Mouse (Mus musculus): Measurements from ENCODE around the gene Mdm2. TPM values are rescaled to one million over a fixed set of nuclear protein-coding genes. Genes with fewer than 3 reads are reported as not detected.

Gene Mdm2
- polyA plus RNA-seq, 1 experiment from 2014 or later, result 63.5 TPM

DNA sequence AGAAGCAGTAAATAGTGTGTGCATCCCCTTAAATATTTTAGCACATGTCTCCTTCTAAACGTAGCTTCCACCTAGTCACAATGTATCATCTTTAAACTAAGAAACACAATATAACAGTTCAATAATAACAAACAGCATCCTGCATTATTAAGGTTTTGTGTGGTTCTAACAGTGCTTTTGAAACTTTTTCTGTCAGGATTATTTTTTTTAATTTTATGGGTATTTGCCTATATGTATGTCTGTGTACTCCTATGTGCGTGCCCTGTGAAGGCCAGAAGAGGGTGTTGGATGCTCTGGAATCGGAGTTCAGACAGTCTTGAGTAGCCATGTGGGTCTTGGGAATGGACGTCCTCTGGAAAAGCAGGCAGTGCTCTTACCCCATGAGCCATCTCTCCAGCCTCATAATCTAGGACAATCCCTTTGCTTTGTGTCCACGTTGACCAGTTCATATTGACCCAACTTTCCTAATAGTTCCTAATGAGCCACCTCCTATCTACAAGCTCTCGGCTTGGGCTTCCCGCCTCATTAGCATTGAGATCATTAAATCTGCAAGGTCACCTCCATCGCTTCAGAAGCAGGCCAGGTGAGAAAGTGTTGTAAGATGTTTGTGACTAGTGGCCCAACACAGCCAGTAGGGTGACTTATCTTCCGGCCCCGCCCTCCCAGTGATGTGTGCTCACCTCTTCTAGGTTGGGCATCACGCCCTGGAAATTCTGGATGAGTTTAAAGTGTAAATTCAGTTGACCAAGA is 61.1 kb downstream of the Mdm2 start:
- no peak for ATAC-seq (replicated peaks)
- Histone ChIP-seq H3K4me2 (replicated peaks) (no peak overlapping the region), H3K27me3 (no peaks in the 10 kb centered on the region), H3K27ac (replicated peaks) (no peak overlapping the region), H3K4me1 (peaks cover 14% of the 10 kb centered on the region), H3K4me3 (no peak overlapping the region), H3K36me3 (no peaks in the 10 kb centered on the region), H3K9me3 (no peaks in the 10 kb centered on the region), H3K9ac (replicated peaks) (no peak overlapping the region)
- WGBS, result 93% methylated on average over 11 of the region's 11 CpGs

DNA sequence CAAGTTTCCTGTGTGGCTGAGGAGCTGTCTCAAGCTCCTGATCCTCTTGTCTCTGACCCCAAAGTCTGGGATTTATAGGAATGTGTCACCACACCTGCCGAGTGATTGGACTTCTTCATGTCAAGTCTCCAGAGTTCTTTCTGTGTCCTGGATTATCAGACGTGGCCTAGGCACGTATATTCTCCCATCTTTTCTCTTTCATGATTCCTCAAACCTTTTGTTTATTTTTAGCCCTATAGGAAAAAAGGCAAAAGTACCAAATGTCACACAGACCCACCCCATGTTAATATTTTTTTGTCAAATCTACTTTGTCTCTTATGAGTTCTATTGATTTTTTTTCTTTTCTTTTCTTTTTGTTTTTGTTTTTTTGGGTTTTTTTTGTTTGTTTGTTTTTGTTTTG is 61.9 kb downstream of the Mdm2 start:
- 89% methylated on average over 3 of the region's 3 CpGs for WGBS
- Histone ChIP-seq H3K4me3 (no peak overlapping the region), H3K9me3 (no peaks in the 10 kb centered on the region), H3K4me2 (replicated peaks) (no peak overlapping the region), H3K4me1 (peaks cover 14% of the 10 kb centered on the region), H3K27me3 (no peaks in the 10 kb centered on the region), H3K9ac (replicated peaks) (no peak overlapping the region), H3K27ac (replicated peaks) (no peak overlapping the region), H3K36me3 (no peaks in the 10 kb centered on the region)
- no peak for ATAC-seq (replicated peaks)

DNA sequence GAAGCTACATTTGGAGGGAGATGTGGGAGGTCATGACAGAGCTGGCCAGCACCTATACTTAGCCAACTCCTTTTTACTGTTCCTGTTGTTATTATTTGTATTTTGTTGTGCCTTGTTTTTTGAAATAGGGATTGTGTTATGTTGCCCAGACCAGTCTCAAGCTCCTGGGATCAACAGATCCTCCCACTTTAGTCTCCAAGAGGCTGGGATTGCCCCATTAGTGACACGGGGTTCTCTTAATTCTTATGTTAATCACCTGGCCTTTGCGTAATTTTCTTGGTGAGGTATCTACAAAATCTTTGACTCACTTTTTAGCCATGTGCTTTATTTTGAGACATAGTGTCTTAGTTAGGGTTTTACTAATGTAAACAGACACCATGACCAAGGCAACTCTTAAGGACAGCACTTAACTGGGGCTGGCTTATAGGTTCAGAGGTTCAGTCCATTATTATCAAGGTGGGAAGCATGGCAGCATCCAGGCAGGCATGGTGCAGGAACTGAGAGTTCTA is 62.5 kb downstream of the Mdm2 start:
- no peak overlapping the region for H3K4me3 ChIP-seq
- H3K9me3 ChIP-seq, result no peaks in the 10 kb centered on the region
- H3K4me2 ChIP-seq (replicated peaks), result no peak overlapping the region
- no peak overlapping the region for H3K9ac ChIP-seq (replicated peaks)
- no peaks in the 10 kb centered on the region for H3K27me3 ChIP-seq
- H3K27ac ChIP-seq (replicated peaks), result no peak overlapping the region
- H3K36me3 ChIP-seq, result no peaks in the 10 kb centered on the region
- H3K4me1 ChIP-seq, result peaks cover 14% of the 10 kb centered on the region
- WGBS, result 61% methylated on average over 2 of the region's 2 CpGs
- no peak for ATAC-seq (replicated peaks)

DNA sequence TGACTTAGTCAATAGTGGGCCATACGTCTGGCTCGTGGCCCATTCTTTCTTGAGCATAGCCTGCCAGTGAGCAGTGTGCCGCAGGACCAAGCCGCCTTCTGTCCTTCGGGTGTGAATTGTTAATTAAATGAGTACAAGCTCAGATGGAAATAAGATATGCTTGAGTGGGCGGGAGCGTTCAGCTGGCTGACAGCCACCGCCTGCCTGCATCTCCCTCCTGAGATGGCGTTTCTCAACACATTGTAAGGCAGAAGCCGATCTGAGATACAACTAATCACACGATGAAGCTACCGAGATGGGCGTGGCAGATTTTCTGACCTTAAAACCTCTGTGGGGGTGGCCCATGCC is 63.4 kb downstream of the Mdm2 start:
- Histone ChIP-seq H3K36me3 (no peaks in the 10 kb centered on the region), H3K4me2 (replicated peaks) (peak overlapping the region; percentile 21; the same call in 1 of the 2 replicates), H3K9me3 (no peaks in the 10 kb centered on the region), H3K4me3 (no peak overlapping the region), H3K27ac (replicated peaks) (no peak overlapping the region; the same call in none of the 2 replicates), H3K9ac (replicated peaks) (no peak overlapping the region), H3K27me3 (no peaks in the 10 kb centered on the region), H3K4me1 (peaks cover 14% of the 10 kb centered on the region)
- WGBS, result 18% methylated on average over 13 of the region's 13 CpGs
- peak; percentile 91 for ATAC-seq (replicated peaks)

DNA sequence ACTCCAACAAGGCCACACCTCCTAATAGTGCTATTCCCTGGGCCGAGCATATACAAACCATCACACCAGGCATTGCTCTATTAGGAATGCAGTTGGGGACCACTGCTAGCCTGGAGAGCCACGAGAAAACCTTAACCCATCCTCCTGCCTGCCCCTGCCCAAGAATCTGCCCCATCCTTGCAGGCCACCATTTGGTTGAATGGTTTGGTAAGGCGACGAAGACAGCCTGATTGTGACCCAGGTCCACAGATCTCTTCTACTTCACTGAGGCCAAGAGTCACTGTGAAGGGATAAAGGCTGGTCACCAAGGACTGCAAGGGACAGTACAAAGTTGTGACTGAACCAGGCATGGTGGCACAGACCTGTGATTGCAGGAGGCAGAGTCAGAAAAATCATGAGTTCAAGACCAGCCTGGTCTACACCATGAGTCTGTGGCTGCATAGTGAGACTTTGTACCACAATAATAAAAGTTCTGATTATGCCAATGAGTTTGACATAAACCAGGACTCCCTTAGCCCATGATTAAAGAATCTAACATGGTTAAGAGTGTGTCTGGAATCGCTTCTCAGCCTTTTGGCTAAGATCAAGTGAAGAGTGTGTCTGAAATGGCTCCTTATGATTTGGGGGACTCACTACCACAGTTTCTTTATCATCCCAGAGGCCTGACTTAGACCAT is 63.9 kb downstream of the Mdm2 start:
- H3K9me3 ChIP-seq, result no peaks in the 10 kb centered on the region
- ATAC-seq (replicated peaks), result no peak; the same call in 1 of the 2 replicates
- H3K27ac ChIP-seq (replicated peaks), result no peak overlapping the region; the same call in 1 of the 2 replicates
- no peaks in the 10 kb centered on the region for H3K27me3 ChIP-seq
- WGBS, result 86% methylated on average over 5 of the region's 5 CpGs
- H3K4me1 ChIP-seq, result peaks cover 14% of the 10 kb centered on the region
- no peaks in the 10 kb centered on the region for H3K36me3 ChIP-seq
- H3K9ac ChIP-seq (replicated peaks), result no peak overlapping the region
- no peak overlapping the region for H3K4me2 ChIP-seq (replicated peaks)
- no peak overlapping the region for H3K4me3 ChIP-seq

DNA sequence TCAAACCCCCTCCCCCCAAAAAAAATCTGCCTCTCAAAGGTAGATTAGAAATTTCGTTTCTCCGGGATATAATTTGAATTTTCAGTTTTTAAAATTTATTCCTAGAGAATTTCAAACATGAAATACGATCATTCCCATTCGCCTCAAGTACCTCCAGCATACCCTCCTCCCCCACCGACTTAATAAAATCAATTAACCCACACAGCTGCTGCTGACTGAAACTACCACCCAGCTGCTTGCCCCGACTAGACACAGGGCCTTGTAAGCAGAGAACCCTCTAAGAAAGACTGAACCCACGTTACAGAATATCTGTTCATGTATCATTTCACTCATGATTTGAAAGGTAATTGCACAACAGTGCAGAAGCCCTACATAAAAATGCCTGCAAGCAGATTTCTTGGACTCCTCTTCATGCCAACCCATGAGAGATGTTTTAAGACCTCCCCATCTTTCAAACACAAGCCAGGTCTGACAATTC is 65.0 kb downstream of the Mdm2 start:
- 78% methylated on average over 7 of the region's 7 CpGs for WGBS
- H3K36me3 ChIP-seq, result no peaks in the 10 kb centered on the region
- no peaks in the 10 kb centered on the region for H3K27me3 ChIP-seq
- no peak for ATAC-seq (replicated peaks)
- no peak overlapping the region for H3K27ac ChIP-seq (replicated peaks)
- H3K4me1 ChIP-seq, result peaks cover 14% of the 10 kb centered on the region
- no peaks in the 10 kb centered on the region for H3K9me3 ChIP-seq
- no peak overlapping the region for H3K4me3 ChIP-seq
- no peak overlapping the region for H3K4me2 ChIP-seq (replicated peaks)
- no peak overlapping the region for H3K9ac ChIP-seq (replicated peaks)

DNA sequence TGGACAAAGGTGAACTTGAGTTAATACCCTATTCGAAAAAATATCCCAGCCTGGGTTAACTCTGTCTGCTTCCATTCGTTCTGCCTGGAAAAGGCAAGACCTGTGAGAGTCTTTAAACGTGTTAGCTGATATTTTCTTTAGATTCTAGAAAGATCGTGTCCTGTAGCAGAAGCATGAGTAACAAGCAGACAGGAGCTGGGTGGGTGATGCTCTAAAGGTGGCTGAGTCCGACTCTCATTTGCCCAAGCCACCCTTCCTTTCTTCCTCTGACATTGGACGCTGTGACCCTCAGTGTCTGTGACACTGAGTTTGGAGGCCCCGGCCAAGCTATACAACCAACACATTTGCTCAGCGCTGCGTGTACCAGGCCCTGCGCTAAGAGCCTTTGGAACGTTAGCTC is 65.7 kb downstream of the Mdm2 start:
- H3K4me1 ChIP-seq, result peaks cover 14% of the 10 kb centered on the region
- WGBS, result 90% methylated on average over 11 of the region's 11 CpGs
- H3K27ac ChIP-seq (replicated peaks), result no peak overlapping the region
- no peaks in the 10 kb centered on the region for H3K36me3 ChIP-seq
- no peaks in the 10 kb centered on the region for H3K9me3 ChIP-seq
- H3K27me3 ChIP-seq, result no peaks in the 10 kb centered on the region
- H3K9ac ChIP-seq (replicated peaks), result no peak overlapping the region
- no peak for ATAC-seq (replicated peaks)
- no peak overlapping the region for H3K4me3 ChIP-seq
- no peak overlapping the region for H3K4me2 ChIP-seq (replicated peaks)

DNA sequence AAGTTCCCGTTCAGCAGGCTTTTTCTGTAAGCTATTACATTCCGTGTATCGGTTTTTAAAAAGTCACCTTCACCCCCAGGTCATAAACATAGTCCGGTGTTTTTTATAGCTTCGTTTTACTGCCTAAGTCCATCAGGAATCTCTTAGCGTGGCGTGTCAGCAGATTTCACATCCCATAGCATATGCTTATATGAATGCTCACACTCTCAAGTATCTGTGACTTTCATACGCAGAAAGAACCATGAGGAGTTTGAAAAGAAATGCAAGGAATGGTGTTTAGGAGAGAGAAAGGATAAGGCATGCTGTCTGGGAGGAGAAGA is 66.2 kb downstream of the Mdm2 start:
- Histone ChIP-seq H3K4me2 (replicated peaks) (no peak overlapping the region), H3K9me3 (no peaks in the 10 kb centered on the region), H3K36me3 (no peaks in the 10 kb centered on the region), H3K27ac (replicated peaks) (no peak overlapping the region), H3K4me3 (no peak overlapping the region), H3K9ac (replicated peaks) (no peak overlapping the region), H3K4me1 (peaks cover 14% of the 10 kb centered on the region), H3K27me3 (no peaks in the 10 kb centered on the region)
- 92% methylated on average over 8 of the region's 8 CpGs for WGBS
- no peak for ATAC-seq (replicated peaks)

DNA sequence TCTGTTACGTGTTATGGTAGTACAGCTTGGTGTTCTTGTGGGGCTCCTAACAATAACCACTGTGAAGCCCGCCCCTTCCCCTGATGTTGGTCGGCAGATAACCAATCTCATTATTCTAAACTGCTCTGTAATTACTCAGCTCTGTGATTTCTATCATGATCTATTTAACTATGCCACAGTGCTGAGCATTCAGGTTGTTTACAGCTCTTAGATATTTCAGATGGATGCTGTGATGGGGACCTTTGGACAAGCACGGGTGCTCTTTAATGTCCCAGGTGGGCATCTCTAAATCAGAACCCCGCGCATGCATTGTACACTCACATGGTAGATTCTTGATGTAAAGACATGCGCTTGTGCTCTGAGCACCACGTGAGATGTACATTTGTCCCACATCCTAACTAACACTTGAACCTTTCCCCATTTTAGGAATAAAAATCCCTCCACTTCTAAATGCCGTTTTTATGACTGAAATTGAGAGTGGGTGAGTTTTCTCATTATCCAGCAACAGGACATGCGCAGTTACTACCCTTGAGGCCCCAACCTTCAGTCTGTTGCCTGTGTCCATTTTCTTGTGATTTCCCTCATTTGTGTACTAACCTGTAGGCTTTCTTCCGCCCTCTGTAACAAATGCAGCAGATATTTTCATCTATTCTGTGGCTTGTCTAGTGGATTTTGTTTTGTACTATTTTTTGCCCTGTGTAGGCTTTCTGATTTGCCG is 66.7 kb downstream of the Mdm2 start:
- no peak for ATAC-seq (replicated peaks)
- H3K4me3 ChIP-seq, result no peak overlapping the region
- H3K27me3 ChIP-seq, result no peaks in the 10 kb centered on the region
- no peak overlapping the region for H3K4me2 ChIP-seq (replicated peaks)
- H3K36me3 ChIP-seq, result no peaks in the 10 kb centered on the region
- no peaks in the 10 kb centered on the region for H3K9me3 ChIP-seq
- H3K27ac ChIP-seq (replicated peaks), result no peak overlapping the region
- 90% methylated on average over 12 of the region's 12 CpGs for WGBS
- no peak overlapping the region for H3K9ac ChIP-seq (replicated peaks)
- H3K4me1 ChIP-seq, result peaks cover 14% of the 10 kb centered on the region

DNA sequence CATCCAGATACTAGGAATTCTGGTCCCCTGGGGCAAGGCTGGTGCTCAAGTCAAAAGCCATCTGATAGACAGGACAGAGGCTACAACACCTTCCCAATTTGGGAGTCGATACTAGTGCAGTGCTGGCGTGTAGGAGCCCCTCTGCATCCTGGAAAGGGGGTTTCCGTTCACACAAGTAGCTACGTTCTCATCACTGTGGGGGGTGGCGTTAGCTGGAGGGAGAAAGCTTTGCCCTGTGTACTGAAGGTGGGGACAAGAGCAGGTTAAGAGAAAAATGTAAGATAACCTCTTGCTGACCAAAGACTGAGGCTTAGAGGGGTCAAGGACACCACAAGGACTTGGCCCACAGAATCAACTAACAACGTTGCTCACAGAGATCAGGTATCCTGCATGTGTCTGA is 67.3 kb downstream of the Mdm2 start:
- Histone ChIP-seq H3K27me3 (no peaks in the 10 kb centered on the region), H3K4me2 (replicated peaks) (no peak overlapping the region), H3K4me1 (peaks cover 14% of the 10 kb centered on the region), H3K4me3 (no peak overlapping the region), H3K9ac (replicated peaks) (no peak overlapping the region), H3K27ac (replicated peaks) (no peak overlapping the region), H3K9me3 (no peaks in the 10 kb centered on the region), H3K36me3 (no peaks in the 10 kb centered on the region)
- WGBS, result 88% methylated on average over 6 of the region's 6 CpGs
- ATAC-seq (replicated peaks), result no peak

DNA sequence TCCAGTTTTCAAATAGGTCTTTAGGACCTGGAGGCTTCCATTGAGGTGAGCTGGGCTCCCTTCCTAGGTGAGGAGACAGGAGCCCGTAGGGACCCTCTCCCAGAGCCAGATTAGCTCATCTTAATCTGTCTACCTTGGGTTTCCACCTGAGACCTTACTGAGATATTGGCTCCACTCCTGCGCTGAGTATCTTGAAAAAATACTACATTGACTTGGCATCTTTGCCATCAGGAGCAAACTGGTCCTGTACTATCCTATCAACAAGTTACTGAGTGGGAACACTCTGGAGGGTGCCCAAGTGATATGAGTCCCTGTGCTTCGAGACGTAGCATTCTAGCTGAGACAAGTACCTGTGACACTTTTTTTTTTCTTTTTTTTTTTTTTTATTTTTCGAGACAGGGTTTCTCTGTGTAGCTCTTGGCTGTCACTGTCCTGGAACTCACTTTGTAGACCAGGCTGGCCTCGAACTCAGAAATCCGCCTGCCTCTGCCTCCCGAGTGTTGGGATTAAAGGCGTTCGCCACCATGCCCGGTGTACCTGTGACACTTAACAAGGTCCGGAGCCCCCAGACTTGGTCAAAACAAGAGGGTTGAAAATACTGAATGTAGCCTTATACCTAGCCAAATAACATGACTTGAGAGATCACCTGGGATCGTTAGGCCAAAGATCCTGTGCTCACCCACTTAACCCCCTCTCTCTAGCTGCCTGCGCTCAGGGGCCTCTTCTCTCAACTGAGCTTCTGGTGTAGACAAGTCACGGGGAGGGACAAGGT is 67.9 kb downstream of the Mdm2 start:
- ATAC-seq (replicated peaks), result no peak
- no peaks in the 10 kb centered on the region for H3K9me3 ChIP-seq
- no peaks in the 10 kb centered on the region for H3K36me3 ChIP-seq
- 95% methylated on average over 15 of the region's 15 CpGs for WGBS
- no peak overlapping the region for H3K4me2 ChIP-seq (replicated peaks)
- no peak overlapping the region for H3K9ac ChIP-seq (replicated peaks)
- no peak overlapping the region for H3K27ac ChIP-seq (replicated peaks)
- no peak overlapping the region for H3K4me3 ChIP-seq
- no peaks in the 10 kb centered on the region for H3K27me3 ChIP-seq
- peaks cover 10% of the 10 kb centered on the region for H3K4me1 ChIP-seq

DNA sequence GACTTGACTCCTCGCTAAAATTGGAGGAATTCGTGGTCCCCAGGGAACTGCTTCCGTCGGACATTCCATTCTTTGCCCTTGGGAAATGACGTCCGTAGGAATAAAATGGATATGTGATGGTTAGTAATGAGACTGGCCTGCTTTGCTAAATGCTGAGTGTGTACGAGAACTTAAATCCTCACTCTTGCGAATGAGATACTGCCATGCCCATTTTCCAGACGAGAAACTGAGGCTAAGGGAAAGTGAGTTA is 68.4 kb downstream of the Mdm2 start:
- Histone ChIP-seq H3K9ac (replicated peaks) (no peak overlapping the region), H3K4me3 (no peak overlapping the region), H3K36me3 (no peaks in the 10 kb centered on the region), H3K27me3 (no peaks in the 10 kb centered on the region), H3K27ac (replicated peaks) (no peak overlapping the region), H3K4me1 (peaks cover 5% of the 10 kb centered on the region; the same call in 1 of the 2 replicates), H3K9me3 (no peaks in the 10 kb centered on the region), H3K4me2 (replicated peaks) (no peak overlapping the region)
- ATAC-seq (replicated peaks), result no peak
- 86% methylated on average over 9 of the region's 9 CpGs for WGBS

All from forebrain, embryonic 15.5 days (tissue).